Mouse (Mus musculus) A20 (cell line): ENCODE results near the gene Sufu.

ENCODE experiments used
- DNase-seq: peaks from one replicate; pipeline ENCODE4 v3.0.0-alpha.2; 2011; ENCODE audit warnings: low read depth, low spot score

Sufu gene

DNA sequence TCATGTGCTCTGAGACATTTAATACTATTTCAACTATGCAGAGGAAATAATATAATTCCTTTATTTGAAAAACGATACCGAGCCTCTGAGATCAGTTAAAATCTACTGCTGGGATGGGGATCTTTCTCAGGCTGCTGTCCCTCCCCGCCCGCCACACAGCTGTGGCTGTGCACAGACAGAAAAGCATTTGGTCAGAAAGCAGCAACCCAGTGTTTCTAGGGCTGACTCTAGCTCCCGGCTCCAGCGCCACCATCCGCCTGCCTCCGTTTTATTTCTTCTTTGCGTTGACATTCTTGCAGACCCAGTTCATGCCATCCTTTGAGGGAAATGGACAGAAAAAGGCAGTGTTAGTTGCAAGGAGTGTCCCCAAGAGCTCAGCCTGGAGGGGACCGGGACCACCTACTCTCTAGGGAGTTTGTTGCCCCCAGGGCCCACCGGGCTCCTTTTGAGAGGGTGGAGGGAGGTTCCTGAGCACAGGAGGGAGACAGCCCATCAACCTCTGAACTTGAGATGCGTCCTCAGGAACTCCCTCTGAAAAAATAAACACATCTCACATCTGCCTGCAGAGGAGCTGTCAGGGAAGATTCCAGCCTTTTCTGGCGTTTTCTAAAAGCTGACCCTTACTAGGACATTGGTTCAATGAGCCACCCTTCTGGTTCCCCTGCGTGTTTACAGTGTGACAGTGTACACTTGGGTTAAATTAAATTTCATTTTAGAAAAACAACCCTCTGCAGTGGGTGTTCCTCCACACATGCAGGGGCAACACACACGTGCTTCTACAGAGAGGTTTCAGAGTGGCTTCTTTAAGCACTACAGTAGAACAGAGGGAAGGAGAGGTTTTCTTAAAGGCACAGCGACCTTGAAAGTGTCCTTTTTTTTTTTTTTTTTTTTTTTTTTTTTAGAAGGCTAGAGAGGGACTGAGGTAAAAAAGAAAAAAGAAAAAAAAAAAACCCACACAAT is 134.7 kb downstream of the Sufu start:
- DNase-seq, result peak; percentile 73

- peak; percentile 55 for DNase-seq
These were observed 135.5 kb downstream of the Sufu start for GRCm38 (mm10) chr19:46532031-46532688.

DNA sequence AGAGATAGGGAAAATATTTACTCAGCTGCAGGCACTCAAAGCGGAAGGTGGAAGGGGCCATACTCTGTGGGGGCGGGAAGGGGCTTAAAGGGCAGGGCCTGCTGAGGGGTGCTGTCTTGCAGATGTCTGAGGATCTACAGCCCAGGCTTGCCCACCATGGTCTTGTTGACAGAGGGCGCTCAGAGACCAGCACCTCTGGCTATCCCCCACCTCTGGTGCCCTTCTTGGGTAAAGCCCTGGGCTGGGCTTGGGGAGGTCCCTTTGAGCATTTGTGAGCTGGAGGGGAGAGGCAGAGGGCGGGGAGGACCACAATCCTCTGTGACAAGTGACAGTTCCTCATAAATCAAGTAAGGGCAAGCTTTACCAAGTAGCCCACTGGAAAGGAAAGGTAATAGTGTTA is 136.4 kb downstream of the Sufu start:
- peak; percentile 78 for DNase-seq

GRCm38 (mm10) chr19:46533525-46533924 is 136.8 kb downstream of the Sufu start:
- DNase-seq, result no peak

DNA sequence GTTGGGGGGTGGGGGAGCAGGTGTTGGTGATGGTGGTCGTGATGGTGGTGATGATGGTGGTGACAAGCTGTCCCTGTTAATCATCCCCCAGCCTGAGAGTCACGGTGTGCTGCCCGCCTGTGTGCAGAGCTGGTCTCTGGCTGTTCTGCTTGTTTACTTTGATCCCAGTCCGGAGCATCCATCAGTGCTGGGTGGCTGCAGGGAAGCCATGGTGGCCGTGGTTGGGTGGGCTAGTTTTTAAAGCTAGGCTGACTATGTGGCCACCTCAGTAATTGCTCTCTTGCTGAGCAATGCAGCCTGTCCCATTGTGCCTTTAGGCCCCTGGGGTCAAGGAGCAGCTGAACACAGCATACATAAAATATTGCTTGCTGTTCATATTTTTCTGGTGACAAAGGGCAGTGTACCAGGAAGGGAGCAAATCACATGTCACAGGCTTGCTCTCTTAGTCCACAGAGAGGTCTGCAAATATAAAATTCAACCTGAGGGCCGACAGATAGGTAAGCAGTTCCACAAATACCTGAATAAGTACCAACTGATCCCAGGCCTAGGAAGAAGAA is 137.9 kb downstream of the Sufu start:
- no peak for DNase-seq

DNA sequence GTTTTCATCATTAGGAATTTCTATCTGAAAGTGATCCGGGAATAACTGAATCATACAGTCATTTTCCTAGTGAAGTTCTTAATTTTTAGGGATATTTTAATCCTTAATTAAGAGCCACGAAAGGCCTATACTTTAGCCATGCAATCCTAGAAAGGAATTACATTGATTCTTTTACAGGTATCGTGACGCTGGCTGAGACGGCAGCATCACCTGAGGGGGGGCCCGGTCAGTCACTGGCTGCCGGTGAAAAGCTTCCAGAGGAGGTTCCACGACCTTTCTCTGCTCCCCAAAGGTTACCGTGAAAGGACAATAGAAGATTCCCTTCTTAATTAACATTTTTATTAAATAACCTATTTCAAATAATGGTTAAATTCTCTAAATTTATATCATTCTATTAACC is 140.7 kb downstream of the Sufu start:
- no peak for DNase-seq

- DNase-seq, result peak; percentile 42
These were observed 141.5 kb downstream of the Sufu start for GRCm38 (mm10) chr19:46538213-46538612.
